Mouse (Mus musculus): ENCODE results near the gene Shox2.

Gene Shox2

DNA sequence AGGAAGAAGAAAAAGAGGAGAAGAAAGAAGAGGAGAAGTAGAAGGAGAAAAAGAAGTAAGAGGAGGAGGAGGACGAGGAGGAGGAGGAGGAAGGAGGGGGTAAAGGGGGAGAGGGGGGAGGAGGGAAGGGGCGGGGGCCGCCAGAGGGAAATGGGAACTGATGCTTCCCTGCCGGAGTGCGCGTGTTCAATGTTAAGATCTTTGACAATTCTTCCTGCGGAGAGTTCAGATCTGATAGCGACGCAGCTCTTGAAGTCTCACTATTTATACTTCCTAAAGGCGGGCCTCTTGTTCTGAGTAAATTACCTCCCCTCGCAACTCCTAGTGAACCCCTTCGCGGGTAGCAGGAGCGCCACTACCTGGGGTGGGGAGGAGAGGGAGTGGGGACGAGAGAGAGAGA, at the start of gene Shox2:
Shox2 (minus strand) TSS at position 66 of the 400 bp plus-strand sequence.
- DNase-seq (ENCODE audit: low read depth): peak; percentile 47

- DNase-seq (ENCODE audit: low read depth): no peak
These were observed 15.2 kb upstream of the Shox2 start for GRCm38 (mm10) chr3:66996820-66997219.

GRCm38 (mm10) chr3:66986287-66986560, 4.7 kb upstream of the Shox2 start:
- DNase-seq (ENCODE audit: low read depth): no peak

DNA sequence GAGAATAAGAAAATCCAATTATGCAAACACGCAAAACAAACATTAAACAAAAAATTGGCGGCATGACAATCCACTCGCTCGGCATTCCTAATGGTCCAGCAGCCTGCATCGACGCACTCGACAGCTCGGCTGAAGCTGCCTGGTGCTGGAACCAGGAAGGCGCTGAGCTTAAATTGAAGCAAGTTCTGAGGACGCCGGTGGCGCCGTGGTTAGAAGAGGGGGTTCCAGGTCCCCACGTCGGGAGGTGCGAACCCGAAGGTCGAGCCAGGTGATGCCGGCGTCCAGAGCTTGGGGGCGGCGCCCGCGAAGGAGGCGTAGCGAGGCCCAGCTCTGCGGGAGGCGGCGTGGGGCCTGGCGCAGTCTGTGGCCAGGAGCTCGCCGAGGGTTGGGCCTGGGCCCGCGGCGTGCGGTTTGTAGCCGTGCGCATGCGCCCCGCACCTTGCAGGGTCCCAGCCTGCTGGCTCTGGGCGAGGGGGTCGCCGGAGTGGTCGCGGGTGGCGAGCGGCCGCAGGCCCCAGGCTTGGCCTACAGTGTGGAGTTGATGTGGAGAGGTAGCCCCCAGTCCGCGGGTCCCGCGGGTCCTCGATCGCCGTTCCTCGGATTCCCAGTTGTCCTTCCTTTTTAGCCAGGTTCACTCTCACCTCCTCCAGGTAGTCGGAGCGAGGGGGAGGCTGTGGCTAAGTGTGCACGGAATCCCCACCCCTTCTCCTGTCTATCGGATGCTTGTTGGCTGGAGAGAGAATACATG, 4.1 kb upstream of the Shox2 start:
- DNase-seq (ENCODE audit: low read depth): peak; percentile 89

GRCm38 (mm10) chr3:66983481-66983880, 1.9 kb upstream of the Shox2 start:
- DNase-seq (ENCODE audit: low read depth): no peak

DNA sequence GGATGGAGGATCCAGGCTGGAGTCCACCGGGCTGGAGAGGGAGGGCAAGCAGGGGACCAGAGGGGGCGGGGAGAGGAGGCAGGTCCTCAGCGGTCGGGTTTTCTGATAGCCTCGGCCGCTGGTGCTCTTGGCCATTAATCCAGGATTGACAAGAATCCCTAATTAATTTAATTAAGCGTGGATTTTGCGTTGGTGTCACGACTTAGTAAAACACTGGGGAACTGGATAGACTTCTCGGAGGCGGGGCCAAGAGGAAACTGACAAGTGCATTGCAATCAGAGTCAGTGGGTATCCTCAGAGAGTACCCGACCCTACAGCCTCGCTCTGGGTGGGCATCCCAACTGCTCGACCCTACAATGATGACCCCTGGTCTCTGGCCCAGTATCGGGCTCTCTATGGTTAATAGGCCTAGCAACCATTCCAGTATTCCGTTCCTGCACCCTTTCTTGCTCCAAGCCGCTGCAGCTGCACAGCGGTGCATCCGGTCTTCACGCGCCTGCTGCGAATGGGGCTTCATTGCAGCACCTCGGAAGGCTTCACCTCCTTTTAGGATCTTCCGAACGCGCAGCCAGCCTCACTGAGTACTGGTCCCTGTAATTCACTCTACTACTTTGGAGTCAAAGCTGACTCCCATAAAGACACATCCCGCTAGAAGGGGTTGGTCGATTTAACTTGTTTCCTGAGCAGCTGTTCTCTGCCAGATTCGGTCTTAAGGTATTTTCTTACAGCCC, 775 bp upstream of the Shox2 start:
- DNase-seq (ENCODE audit: low read depth): peak; percentile 36

DNA sequence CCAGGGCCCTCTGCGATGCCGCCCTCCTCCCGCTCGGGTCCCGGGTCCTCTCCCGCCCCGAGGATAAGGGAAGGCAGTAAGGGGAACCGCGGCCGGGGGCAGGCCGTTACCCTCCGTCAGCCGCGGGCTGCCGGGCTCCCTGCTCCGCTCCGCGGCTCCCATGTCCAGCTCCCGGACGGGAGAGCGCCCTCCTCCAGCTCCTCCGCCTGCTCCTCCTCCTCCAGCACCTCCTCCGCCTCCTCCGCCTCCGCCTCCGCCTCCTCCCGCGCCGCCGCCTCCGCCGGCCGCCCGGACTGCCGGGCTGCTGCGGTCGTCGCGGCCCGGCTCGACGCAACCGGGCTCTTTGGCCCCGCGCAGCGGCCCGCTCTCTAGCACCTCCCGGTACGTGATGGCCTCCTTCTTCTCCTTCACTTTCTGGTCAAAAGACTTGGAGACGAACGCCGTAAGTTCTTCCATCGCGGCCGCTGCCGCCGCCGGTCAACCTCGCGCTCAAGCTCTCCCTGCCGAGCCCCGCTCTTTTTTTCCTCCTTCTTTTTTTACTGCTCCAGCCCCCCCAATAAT, 390 bp downstream of the Shox2 start, which contains the start of gene Rsrc1:
Rsrc1 (plus strand) TSS at position 290 of the 561 bp plus-strand sequence.
- peak; percentile 51 for DNase-seq (ENCODE audit: low read depth)

DNA sequence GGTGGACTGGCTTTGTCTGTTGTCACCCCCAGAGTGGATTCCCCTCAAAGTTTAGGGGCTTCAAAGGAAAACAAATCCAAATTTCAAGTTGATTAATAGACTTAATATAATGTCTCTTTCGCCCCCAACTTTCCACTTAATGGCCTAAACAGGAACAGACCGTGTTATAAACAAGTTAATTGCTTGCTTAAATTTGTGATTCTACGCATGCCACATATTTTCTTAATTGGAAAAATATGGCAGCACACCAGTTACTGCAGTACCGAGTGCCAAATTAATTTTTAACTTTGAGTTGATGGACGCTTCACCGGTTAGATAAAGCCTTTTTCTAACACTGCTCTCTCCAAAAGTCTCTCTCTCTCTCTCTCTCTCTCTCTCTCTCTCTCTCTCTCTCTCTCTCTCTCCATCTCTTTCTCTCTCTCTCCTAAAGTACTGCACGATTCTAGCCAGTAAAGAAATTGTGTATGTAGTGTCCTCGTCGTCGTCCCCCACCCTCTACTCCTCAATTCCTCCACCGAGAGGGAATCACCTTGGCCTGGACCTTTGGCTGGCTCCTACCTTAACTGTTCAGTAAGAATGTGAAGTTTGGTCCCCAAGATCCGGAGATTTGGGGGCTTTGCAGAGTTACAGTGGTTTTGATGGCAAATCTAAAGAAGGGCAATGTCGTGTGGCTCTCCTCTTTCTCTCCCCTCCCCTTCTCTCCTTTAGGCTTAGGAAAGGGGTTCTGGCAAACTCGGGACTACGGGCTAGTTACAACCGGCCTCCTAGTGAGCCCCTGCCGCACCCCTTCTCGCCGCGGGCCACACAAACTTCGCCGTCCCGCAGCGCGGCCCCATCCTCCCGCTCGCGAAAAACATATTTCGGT, 1.2 kb downstream of the Shox2 start:
- no peak for DNase-seq (ENCODE audit: low read depth)

DNA sequence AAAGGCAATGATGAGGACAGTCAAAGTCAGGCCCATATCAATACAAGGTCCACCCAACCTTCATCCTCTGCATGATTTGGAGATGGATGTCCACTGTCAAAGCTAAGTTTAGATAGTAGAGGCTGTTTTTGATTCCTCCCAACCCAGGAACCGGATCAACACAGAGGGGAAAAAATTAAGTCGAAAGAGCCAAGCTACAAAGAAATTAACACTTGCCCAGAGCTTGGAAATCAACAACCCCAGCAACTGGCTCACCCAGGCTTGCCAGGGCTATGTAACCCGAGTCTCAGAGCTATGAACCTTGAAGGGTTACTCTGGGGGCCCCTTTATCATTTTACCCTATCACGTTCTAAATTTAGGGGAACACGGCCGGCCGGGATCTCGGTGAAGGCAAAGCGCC, 2.1 kb downstream of the Shox2 start:
- no peak for DNase-seq (ENCODE audit: low read depth)

DNA sequence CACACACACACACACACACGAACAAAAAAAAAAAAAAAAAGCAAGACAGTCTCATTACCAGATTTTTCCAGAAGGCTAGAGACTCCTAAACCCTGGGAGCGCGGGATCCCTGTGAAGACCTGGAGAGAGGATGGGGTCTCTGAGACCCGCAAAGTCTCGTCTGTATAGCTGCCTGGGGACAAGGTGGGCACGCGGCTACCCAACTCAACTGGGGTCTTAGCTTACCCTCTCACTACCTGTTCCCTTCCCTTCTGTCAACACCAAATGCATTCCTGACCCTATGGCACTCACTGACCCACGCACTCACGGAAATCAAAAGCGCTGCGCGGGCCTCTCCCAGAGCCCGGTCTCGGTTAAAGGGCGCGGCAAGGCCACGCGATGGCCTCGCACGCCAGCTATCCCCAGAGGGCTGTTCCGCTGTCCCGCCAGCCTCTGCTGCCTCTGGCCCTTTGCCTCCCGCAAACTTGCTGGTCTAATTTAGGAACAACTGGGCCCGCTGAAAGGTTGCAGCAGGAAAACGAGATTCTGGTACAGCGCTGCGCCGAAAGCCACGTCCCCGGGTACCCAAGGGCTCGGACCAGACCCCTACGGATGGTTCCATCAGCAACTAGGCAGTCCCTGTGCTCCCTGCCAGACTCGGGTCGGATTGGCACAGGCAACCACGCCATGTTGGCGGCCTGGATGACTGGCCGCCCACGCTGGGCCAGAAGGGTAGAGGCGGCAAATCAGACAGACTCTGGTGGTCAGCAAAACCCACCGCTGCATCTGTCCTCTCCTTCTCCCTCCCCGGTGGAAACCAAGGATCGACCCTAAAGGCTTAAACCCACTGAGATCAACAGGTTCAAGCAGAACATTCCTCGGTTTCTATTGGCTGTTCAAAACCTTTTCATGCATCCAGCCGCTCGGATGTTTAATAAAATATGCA, 2.9 kb downstream of the Shox2 start:
- no peak for DNase-seq (ENCODE audit: low read depth)

DNA sequence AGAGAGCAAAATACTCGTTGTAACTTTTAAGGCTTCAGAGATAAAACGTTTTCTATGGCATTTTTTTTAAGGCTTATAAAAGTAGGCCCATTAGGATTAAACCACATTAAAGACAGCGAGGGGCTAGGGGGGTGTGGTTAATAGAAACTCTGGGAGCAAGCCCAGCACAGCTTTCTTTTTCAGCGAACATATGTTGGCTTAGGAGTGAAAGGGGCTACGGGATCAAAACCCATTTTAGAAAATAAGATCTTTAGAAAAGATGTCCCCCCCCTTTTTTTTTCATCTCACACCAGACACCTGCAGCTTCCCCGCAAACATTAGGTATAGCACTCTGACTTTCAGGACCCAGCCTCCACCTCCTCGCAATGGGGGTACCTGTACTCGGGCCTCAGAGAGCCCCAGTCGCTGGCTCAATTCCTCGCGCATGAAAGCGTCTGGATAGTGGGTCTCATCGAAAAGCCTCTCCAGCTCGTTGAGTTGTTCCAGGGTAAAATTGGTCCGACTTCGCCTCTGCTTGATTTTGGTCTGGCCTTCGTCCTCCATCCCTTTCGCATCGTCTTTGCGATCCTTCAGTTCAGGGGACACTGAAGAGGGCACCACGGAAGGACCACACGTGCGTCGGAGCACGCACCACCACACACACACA, 3.6 kb downstream of the Shox2 start:
- DNase-seq (ENCODE audit: low read depth): no peak

DNA sequence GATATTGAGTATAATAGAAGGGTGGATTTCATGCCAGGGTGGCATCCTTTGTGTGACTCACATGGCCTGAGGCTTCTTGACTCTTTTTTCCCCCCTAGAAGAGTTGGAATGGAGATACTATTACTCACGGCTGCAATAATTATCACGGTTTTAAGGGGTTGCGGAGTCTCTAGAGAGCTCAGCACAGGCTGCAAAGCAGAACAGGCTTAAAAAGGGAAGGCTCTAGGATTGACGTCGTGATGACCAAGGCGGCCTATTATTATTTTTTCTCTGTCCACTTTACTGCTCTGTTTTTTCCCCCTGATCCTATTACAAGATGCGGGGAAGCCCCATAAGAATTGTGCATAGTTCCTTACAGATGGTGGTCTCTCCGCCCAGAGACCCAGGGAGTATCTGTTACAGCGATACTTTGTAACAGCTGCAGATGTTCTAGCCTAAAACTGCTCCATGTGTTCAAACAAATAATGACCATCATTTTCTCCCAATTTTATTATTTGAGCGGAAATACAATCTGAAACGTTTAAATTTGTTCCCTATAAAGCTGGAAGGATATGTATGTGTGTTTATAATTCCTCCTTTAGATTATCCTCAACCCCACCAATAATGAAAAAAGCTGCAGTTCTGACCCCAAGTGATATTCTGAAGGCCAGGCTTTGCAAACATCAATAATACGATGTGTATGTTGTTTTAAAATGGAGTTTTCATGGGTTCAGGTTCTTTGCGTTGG, 4.5 kb downstream of the Shox2 start:
- DNase-seq (ENCODE audit: low read depth): no peak

DNA sequence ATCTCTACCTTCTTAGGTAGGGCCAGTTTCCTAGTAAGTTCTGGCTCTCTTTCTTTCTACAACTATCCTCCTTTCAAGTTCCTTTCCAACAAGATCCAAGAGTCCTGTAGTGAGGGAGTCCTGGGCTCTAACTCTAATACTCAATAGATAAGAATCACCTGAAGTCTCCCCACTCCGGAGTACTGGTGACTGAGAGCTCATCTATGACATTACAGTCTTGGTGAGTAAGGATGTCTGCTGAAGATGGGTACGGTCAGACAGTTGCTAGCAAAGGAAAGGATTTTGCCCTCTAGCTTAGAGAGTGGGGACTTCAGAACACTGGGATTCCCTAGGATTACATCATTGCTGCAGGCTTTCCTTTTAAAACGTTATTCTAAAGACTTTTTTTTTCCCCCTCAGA, 7.1 kb downstream of the Shox2 start:
- no peak for DNase-seq (ENCODE audit: low read depth)

DNA sequence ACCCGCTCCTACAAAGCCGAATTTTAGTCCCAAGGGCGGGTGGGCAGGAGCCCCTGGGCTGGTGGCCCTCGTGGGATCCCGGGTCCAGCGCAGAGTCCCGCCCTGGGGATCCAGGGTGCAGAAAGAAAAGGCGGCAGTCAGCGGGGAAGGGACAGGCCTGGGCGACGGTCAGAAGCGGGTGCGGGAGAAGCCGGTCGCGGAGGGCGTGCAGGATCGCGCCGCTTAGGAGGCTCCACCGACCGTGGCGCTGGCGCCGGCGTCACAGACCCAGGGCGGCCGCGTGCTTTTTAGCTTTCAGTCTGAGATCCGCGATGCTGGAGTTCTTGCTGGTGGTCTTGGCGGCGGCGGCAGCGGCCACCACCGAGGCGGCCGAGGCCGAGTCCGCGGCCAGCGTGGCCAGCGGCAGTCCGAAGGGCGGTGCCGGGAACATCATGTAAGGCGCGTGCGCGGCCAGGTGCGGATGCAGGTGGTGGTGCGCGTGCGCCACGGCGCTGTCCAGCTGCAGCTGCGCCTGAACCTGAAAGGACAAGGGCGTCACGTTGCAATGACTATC, 8.1 kb downstream of the Shox2 start:
- no peak for DNase-seq (ENCODE audit: low read depth)

GRCm38 (mm10) chr3:66972191-66972950, 9.2 kb downstream of the Shox2 start:
- DNase-seq (ENCODE audit: low read depth): no peak

DNA sequence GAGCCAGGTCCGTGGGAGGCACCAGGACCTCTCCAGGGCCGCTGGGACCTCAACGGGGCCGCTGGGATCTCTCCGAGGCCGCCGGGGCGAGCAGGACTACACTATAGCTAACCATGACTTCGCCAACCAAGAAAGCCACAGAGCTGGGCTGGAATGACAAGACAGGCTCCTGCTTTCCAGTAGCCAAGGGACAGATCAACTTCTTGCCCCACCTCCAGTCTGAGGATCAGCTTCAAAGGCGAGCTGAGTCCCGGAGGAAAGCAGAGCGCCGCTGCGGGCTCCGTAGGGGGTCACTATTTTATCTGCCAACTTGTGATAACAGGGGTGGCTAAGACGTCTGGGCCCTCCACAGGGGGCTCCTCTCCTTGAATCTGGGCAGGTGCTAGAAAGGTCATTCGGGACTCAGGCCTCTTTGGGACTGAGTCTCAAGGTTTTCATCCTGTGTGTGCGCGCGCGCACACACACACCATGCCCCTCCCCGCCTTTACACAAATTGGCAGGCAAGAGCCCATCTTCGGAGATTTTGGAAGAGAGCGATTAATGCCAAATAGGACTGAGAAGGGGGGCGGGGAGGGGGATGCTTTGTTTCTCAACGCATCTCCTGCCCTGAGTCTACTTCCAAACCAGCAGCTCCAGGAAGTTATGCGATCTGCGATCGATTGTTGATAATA, 10.8 kb downstream of the Shox2 start:
- DNase-seq (ENCODE audit: low read depth): no peak

DNA sequence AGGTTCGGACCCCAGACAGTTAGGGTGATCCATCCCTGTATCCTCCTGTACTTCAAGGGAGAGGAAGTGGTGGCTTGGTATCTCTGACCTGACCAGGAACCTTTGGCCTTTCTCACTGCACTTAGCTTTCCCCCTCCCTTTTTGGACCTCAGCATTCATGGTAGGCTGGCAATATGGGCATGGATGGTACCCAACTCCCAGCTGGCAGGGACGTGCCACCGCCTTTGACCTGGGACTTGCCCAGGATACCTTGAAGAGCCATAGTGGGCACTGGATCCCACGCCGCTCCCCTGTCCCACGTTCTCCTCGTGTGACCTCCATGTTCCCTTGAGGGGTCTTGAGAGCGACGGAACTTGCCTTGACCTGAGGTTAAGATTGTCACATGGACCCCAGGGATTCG, 11.3 kb downstream of the Shox2 start:
- no peak for DNase-seq (ENCODE audit: low read depth)

- DNase-seq (ENCODE audit: low read depth): no peak
These were observed 14.1 kb downstream of the Shox2 start for GRCm38 (mm10) chr3:66967508-66967907.

- no peak for DNase-seq (ENCODE audit: low read depth)
These were observed 16.7 kb downstream of the Shox2 start for GRCm38 (mm10) chr3:66964884-66965283.

Measured in 416B (cell line).